Mouse (Mus musculus) lung, postnatal 0 days (tissue): ENCODE data around the gene Nprl2.

ENCODE experiments used
- CTCF ChIP-seq: IDR thresholded peaks from 2 replicates; pipeline ENCODE4 v1.5.1; 2016; ENCODE audit warnings: antibody characterized with exemption, mild to moderate bottlenecking
- EP300 ChIP-seq: IDR thresholded peaks from 2 replicates; pipeline ENCODE4 v1.6.1; 2016; ENCODE audit warnings: antibody characterized with exemption, mild to moderate bottlenecking, control low read depth

- no peak for TF ChIP-seq CTCF
- TF ChIP-seq EP300: no peak
Observed at GRCm38 (mm10) chr9:107579023-107579900, 37.2 kb downstream of the Nprl2 start.
